Mouse (Mus musculus) heart, postnatal 0 days (tissue): Measurements from ENCODE around the gene Bco1.

Experiments used
- CTCF ChIP-seq: IDR thresholded peaks from 2 replicates; pipeline ENCODE4 v1.5.1; 2016; ENCODE audit warnings: antibody characterized with exemption, control low read depth, low read depth
- EP300 ChIP-seq: IDR thresholded peaks from 2 replicates; pipeline ENCODE4 v1.6.1; 2016; ENCODE audit warnings: antibody characterized with exemption, low read depth

GRCm38 (mm10) chr8:117107533-117107932, 11.9 kb downstream of the Bco1 start:
- TF ChIP-seq EP300 (no peak), CTCF (peak; percentile 74)
